Mouse (Mus musculus) heart, adult 2 months (tissue): ENCODE measurements at regions not wholly inside any gene's neighbourhood (a gene's known extent, or its start where the extent isn't known, plus 50 kb on each side); places are given as distances from the start of the nearest gene placed in this dataset.

Source experiments
- CTCF ChIP-seq: fragments of 200-600 bp; IDR thresholded peaks from 2 replicates; pipeline ENCODE4 v1.8.1; 2022; ENCODE audit warnings: antibody characterized with exemption, mild to moderate bottlenecking, moderate library complexity
- EP300 ChIP-seq: fragments of 200-500 bp; IDR thresholded peaks from 2 replicates; pipeline ENCODE4 v1.6.1; 2011; ENCODE audit warnings: low read depth, low read length, control low read depth; ENCODE audit not compliant: insufficient read depth
- POLR2A ChIP-seq: fragments of 200-500 bp; IDR thresholded peaks from 2 replicates; pipeline ENCODE4 v1.6.1; 2011; ENCODE audit warnings: mild to moderate bottlenecking, low read depth, low read length, control low read depth; ENCODE audit not compliant: insufficient read depth

DNA sequence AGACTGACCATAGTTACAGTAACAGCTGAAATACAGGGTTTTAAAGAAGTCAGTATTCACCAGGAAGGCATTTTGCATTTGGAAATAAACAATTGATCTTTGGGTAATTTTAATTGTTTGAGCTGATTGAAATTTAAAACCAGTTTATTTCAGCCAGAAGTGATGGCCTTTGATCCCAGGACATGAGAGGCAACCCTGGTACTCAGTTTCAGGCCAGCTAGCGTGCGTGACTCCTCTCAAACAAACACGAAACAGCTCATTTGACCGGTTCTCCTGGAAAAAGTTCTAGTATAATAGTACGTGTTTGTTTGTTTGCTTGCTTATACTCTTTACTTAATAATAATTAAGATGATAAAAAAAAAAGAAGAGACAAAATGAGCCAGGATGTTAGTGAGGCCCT, 72.9 kb upstream of the Etv6 start:
- TF ChIP-seq EP300 = no peak
- TF ChIP-seq CTCF = no peak
- no peak for TF ChIP-seq POLR2A
